Mouse (Mus musculus) ES-CJ7 (cell line): ENCODE measurements at regions not wholly inside any gene's neighbourhood (a gene's known extent, or its start where the extent isn't known, plus 50 kb on each side); places are given as distances from the start of the nearest gene placed in this dataset.
A peak's percentile ranks its signal among the peaks of the same experiment; 100 is the strongest.

Source experiments
- DNase-seq: peaks from one replicate; pipeline ENCODE4 v3.0.0; 2011; ENCODE audit warnings: low read depth, low spot score

DNA sequence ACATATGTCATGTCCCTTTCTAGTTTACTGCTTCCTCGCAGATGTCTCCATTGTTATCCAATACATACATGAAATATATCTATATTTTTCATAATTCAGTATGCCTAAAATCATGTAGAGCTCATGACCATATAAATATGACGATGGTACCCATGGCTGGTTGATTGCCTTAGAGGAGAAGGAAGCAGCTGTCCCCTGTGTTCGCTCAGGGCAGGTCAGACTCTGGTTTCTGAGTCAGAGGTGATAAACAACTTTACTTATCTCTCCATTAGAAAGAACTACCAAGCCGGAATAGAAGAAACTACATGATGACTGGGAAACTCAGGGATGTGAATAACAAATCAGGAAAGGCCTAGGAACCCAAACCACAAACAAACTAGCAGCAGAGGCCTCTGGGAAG is 307.6 kb downstream of the Sox4 start:
- DNase-seq: no peak

DNA sequence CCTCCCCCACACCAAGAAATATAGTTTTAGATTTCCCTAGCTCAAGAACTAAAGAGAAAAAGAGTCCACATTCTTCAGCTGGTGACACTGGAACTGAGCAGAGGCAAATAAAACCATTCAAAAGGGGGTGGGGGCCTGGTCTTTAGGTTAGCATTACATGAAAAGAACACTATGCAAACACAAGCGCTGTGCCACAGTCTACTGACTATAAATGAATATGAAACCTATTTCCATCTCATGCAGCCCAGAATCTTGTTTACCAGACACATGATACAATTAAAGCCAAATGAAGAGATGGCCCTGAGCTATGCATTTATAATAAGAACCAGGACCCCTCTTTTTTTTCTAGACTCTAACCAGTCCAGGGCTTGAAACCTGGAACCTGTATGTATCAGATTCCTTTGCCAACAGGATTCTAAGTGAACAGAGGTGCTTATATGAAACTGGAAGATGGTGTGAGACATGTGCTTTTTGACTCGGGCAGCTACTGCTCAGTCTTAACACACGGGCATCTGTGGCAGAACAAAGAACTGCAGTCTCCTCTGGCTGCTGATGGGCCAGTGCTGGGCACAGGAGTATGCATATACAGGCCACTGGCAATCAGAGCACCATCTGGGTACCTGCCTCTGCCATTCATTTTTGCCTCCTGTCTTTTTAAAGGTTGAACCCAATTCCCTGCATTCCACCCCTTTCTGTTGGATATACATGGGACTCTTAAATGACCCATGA is 308.5 kb downstream of the Sox4 start:
- no peak for DNase-seq

DNA sequence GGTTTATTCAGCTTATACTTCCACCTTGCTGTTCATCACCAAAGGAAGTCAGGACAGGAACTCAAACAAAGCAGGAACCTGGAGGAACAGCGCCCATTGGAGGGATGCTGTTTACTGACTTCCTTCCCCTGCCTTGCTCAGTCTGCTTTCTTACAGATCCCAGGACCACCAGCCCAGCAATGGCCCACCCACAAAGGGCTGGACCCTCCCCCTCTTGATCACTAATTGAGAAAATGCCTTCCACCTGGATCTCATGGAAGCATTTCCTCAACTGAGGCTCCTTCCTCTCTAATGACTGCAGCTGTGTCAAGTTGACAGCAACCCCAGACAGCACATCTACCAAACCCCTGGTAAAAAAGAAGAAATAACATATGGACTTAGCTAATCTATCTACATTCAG is 312.7 kb downstream of the Sox4 start:
- DNase-seq: no peak

DNA sequence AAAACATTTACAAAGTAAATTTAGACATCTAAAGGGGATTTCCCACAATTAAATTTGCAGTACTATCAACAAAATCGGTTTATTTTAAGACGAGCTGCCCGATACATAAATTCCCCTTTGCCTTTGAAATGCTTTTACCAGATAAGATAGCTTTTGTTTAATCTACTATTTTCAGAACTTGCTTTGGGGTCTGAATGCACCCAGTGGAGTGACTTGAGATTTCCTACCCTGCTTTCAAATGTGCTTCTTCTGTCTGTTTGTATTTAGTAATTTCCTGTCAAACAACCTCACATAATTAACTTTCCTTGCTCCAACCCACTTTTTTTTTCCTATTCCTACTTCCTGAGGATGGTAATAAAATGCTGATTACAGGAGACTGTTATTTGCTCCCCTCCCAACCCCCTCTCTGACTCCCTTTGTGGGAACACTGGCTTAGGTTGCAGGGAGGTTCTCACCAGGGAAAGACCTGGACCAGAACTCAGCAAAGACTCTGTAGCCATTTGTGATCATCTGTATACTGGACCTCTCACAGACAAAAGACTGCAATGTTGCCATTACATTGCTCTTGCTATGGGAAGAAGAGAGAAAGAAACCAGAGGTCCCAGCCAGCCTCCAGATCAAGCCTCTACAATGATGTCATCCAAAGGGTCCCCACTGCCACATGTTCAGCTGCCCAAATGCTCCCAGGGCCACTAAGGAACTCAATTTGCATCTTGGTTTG is 318.1 kb downstream of the Sox4 start:
- DNase-seq: no peak

DNA sequence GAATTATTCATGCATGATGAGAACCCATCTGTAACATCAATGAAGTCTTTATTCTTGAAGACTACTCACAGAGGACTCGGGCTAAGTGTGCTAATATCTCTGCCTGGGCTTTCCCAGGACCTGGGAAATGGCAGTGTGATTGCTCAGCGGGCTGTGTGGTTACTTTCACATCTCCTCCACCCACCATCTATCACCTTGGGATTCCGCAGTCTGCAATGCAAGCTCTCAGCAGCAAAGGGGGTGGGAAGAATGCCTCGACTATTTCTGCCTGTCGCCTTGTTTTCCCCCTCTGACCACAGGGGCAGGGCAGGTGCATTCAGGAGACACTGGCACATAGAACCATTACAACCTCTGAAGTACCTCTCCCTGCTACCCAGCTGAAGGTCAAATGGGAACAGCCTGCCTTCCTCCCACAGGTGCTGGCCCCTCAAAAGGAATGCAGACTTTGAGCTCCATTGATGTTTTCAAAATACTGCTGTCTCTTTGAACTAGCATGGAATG is 319.9 kb downstream of the Sox4 start:
- DNase-seq: peak; percentile 25

DNA sequence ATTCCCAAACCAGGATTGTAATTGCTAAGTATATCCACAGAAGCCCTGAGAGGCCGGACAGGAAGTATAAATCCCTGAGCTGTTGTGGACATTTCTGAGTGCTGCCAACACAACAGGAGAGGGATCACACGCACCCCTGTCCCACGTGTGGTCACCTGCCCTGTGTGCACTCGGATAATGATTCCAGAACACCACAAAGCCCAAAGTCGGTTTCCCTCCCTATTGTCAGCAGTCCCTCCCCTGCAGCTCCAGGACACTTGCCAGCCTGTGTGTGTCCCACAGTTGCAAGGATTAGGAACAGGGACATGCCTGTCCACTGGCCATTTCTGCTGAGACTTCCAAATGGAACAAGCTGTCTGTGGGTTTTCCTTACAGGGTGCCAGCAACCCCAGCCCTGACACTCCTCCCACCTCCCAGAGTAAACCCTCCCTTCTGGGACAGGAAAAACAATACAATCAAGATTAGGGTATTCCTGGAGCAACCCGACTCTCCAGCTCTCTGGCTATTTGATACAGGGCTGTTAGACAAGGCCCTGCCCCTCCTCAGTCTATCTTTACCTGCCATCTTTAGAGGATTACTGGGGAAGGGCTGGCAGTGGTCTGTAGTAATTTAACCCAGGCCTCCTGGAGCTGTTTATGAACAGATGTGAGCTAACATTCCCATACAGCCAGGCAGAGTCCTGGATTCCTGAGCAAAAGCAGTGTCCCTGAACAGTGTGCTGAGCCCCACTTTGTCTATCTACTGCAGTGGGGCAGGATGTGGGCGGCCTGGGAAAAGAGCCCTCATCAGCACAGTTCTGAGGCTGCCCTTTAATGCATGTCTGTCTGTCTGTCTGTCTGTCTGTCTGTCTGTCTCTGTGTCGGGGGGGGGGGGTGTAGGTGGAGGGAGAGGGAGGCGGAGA is 323.8 kb downstream of the Sox4 start:
- no peak for DNase-seq

DNA sequence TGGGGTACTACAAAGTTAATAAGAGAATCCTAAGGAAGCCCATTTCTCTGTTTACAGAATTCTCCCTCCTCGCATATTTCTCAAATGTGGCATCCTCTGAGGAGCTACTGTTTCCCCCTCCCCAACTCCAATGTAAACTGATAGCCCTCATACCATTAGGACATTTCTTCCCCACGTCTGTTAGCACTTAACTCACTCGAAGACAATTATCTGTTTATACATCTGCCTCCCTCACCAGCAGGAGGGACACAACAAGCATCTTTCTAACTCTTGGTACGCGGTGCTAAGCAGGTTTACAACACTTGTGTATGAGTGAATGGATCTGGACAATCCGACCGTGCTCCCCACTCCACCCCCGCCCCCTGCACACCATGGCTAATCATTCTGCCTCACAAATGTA is 324.8 kb downstream of the Sox4 start:
- no peak for DNase-seq

DNA sequence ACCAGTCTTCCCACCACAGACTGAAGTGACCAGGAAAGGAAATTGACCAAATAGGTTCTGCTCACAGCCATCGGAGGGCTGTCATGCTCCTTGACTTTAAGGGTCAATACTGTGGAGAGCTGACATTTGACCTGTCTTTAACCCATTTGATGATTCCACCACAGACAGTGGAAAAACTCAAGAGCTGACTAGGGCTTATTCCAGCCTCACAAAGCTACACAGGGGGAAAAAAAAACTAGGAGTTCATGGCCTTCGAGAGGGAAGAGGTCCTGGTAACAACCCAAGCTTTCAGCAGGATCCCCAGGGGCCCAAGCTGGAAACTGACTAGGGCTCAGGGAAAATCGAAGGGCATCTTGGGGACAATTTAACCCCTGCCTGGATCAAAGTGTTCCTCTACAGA is 334.6 kb downstream of the Sox4 start:
- DNase-seq: no peak

DNA sequence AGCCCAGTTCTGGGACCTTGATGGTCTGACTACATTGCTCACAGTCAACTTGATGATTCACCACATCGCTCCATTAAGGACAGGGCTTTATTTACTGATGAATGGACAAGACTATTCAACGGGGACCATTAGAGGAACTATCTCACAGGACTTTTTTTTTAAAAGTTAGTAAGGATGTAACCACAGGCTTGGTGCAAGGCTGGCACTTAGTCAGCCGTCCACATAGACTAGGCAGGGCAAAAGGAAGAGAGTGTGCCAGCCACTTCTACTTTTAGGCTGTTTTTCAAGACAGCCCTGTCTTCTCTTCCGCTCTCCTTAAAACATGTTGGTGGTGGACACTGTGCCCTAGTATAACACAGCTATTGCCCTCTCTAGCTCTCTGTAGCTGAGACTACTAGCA is 336.0 kb downstream of the Sox4 start:
- no peak for DNase-seq

DNA sequence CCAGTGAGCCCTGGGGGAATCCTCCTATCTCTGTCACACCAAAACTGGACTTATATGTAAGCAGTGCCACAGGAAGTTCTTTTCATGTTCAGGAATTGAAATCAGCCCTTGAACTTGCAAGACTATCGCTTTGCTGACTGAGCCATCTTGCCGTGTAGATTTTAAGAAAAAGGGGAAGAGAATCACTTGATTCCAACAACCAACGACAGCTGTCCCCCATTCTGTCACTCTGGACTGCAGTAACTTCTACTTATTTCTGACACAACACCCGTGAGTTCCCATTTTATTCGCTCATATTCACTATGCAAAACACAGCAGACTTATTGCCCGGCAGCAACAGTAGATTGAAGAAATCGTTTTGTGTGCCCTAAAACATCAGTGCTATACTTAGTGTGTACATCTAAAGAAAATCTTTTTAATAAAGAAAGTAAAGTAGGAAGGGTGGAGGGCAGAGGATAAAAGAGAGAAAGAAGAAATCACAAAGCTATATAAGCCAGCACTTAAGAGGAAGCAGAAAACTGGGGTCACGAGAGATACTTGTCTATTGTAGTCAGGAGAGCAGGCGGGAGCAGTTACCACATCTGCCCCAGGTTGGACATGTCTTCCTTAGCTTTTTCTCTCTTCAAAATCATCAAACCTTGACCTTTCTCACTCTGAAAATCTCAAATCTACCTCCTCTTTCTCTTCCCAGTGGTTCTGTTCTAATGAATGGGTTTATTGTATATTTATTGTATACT is 336.7 kb downstream of the Sox4 start:
- no peak for DNase-seq

DNA sequence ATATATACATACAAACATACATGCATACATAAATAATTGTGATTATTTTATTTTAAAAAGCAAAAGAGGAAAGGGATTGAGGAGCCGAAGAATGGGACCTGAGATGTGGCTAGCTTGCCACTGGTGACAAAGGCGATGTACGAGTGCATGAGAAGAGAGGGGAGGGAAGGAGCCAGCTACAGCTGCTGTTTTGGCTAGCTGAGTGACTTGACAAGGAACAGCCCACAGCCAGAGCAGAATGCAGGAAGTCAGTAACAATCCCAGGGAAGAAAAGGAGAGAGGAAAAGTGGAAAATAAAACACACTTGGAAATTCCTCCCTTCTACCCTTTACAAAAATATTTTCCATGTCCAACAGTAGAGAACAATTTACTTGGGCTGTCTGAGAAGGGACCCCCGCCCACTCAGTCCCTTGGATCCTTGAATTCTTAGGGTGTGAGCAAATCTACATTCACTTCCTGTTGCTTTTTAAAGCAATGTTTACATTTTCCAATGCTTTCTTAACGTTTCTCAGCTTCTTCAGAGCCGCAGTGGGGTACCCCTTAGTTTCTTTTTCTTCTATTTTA is 345.9 kb downstream of the Sox4 start:
- no peak for DNase-seq

DNA sequence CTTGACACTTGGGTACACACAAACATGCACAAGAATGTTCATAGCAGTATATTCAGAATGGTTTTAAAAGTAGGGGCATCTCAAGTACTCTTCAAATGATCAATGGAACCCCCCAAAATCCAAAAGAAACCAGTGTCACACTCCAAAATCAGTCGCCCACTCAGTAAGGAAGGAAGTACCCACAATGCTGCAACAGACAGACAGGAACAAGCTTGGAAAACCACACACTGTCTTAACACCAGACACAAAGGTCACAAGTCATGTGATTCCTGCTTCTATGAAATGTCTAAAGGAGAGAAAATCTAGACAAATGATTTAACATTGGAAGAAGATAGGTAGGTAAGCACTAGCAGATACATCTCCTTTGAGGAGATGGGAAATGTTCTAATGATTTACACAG is 346.9 kb downstream of the Sox4 start:
- no peak for DNase-seq

DNA sequence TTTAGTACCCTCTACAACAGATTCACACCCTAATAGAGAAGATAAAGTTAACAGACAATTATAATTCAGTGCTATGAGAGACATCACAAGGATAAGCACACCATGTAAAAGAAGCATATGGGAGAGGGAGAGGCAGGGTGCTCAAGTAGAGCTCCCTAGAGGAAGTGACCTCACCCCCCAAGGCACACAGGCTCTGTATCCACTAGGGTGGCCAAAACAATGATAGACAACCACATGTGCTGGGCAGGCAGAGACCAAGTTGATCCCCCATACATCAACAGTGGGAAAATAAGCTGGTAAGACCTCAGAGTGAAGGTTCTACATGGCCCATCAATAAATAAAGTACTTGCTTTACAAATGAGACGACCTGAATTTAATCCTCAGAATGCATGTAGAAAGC is 347.7 kb downstream of the Sox4 start:
- no peak for DNase-seq

DNA sequence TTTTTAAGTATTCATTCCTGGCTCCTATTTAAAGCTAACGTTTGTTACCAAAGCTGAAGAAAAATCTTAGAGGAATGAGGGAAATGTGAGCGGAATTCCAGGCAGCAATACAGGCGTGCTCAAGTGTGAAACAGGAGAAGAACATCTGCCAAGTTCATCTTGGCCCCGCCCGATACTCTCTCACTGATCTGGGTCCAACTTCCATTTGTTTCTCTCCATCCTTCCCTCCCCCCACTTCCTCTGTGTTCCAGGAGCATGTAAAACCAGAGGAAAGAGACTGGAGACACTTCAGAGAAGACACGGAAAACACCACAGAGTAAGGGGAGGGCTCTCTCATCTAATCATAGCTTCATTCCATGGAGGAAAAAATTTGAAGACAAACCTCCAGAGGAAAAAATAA is 346.7 kb downstream of the Gm11361 start:
- DNase-seq: no peak

DNA sequence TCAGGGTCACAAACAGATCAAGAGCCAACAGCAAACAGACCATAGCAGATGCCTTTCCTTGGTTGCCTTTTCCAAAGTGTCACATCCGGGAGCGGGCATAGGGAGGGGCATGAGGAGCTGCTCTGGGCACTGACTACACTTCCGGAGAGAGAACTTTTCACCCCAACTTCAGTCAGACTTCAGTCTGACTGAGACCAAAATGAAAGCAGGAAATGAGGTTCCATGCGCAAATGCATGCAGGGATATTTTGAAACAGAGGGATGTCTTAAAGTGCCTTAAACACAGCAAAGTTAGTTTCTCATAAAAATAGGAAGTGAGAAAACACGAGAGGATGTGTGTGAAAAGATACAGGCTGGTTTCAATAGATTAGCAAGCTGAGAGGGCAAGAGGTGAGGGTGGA is 343.5 kb downstream of the Gm11361 start:
- DNase-seq: no peak

DNA sequence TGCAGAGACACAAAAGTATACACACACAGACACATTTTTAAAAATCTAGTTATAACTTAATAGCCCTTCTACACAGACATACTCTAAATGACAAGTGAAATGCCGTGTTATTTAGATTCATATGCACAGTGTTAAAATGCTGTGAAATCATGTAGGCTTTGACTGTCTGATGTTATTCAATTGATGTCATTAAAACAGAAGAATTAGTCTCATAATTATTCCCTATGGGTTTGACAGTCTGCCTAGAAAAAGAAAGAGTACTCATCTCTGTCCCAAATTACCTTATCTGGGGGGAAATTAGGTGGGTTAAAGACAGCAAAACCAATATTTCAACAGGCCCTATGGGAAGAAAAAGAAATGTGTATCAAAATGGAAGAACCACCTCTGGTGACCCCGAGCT is 339.0 kb downstream of the Gm11361 start:
- no peak for DNase-seq

DNA sequence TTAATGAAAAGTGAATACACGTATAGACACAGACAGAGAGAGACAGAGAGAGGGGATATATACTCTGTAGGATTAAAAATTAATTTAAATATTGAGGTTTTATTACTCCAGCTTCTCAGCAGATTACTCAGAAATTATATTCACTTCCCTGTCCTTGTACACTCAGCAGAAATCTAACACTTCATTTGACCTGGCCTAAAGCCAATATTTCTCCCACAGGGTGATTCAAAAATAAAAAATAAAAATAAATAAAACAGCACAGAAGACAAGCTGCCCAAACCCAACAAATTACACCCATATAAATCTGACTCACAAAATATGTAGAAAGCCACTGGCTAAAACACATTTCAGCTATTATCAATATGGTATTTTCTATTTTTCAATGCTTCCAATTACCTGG is 334.8 kb downstream of the Gm11361 start:
- DNase-seq: no peak

DNA sequence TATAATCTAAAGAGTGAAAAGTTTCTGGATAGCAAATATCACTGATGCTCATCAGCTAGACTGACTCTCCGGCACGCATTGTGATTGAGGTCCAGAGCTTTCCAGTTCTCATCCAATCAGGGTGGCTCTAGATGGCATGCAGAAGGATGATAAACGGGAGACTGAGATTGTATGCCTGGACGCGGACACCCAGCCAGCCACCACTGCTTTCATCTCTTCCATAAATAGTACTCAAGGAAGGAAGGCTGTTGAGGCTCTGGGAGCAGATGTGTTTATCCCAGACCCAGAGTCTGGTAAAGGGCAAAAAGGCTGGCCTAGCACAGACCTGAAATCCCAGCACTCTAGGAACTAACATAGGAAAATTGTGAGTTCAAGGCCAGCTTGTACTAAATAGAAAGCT is 330.6 kb downstream of the Gm11361 start:
- no peak for DNase-seq

DNA sequence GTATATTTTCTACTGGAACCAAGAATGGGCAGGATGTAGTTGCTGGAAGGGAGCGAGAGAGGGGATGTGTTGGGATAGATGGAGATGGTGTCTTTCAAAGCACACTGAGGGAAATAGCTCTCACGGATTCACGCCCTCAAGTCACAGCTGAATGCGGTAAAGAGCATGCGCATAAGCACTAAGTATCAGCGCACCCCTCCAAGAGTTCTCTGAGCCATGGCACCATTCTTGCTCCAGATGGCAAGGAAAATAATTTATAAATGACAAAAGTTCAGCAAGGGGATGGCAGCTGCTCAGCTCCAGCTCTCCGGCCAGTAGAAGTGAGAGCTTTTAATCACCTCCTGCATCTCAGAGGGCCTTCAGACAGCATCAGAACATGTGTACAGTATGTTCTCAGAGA is 329.4 kb downstream of the Gm11361 start:
- no peak for DNase-seq

DNA sequence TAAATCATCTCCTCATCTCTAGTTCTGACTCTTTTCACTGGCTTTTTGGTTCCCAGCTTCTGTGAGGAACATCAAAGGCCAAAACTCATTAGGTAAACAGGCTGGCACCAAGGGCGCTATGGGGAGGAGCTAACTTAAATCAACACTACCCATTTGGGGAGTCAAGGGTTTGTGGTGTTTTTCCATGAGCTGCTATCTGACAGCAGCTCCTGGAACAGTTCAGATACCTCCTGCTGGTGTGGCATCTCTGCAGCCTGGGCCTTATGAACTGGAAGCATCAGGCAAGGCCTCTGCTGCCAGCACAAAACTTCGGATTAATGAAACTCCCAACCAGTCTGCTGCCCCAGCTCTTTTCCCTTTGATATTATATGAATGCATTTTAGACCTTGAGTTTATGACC is 328.8 kb downstream of the Gm11361 start:
- DNase-seq: no peak

DNA sequence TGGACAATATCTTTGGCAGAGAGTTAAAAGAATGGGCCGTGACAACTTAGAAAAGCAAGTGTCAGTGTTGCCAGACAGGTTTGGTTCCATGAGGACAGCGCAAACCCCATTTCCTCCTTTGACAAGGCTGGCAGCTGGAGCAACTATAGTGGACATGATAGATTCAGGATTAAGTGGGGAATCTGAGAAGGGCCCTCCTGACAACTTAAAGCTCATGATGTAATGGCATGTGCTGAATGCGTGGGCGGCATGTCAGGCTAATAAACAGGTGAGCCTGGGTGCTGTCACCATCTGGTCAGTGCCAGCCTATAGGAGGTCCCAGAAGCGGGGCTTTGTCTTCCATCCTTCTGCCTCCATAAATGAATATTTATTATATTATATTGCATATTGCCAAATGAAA is 326.3 kb downstream of the Gm11361 start:
- DNase-seq: no peak
